In genomic region chr19:25111591-25112233, GRCm38 (mm10) we compare ENCODE assay signal across 21 mouse cellular contexts.
DNase-seq lines count a peak whose midpoint lies in the region; ATAC-seq and TF ChIP-seq lines count a peak whose summit lies in the region.
"Had no signal": no experiment of that assay in that cellular context is flagged by ENCODE, and none has a peak within 500 bp of the region (broad histone marks: within the 10 kb centered on the region; RNA-seq: fewer than 3 reads in every experiment).

No protein-coding gene starts in this region.

- peaks cover 9% of the 10 kb centered on the region; the same call in 1 of the 2 replicates for H3K4me1 ChIP-seq in heart, embryonic 11.5 days (ENCODE audit: control insufficient read depth, insufficient read depth, low read length)
- no peaks in the 10 kb centered on the region for H3K4me1 ChIP-seq in intestine, postnatal 0 days (replicated peaks; ENCODE audit: control insufficient read depth, insufficient read depth, low read length)
- no peaks in the 10 kb centered on the region for H3K4me1 ChIP-seq in intestine, embryonic 16.5 days (ENCODE audit: control insufficient read depth, insufficient read depth, low read length)
- H3K4me1 ChIP-seq in midbrain, embryonic 10.5 days = peaks cover 6% of the 10 kb centered on the region
- no peaks in the 10 kb centered on the region for H3K4me1 ChIP-seq in midbrain, embryonic 13.5 days (replicated peaks)
- no peaks in the 10 kb centered on the region for H3K4me1 ChIP-seq in liver, postnatal 0 days (ENCODE audit: insufficient read depth)
- H3K4me1 ChIP-seq: forebrain, embryonic 12.5 days; neural tube, embryonic 15.5 days had no signal

- no peak for TF ChIP-seq EP300 in liver, postnatal 0 days (IDR thresholded peaks at IDR 0.05; ENCODE audit: low read depth)

- no peaks in the 10 kb centered on the region for H3K36me3 ChIP-seq in heart, embryonic 11.5 days (ENCODE audit: control insufficient read depth, insufficient read depth, low read length)
- H3K36me3 ChIP-seq in intestine, postnatal 0 days (ENCODE audit: control insufficient read depth, insufficient read depth) = no peaks in the 10 kb centered on the region
- H3K36me3 ChIP-seq in intestine, embryonic 16.5 days (ENCODE audit: control insufficient read depth, insufficient read depth, low read length) = no peaks in the 10 kb centered on the region
- no peaks in the 10 kb centered on the region for H3K36me3 ChIP-seq in midbrain, embryonic 10.5 days
- H3K36me3 ChIP-seq in midbrain, embryonic 13.5 days = no peaks in the 10 kb centered on the region
- H3K36me3 ChIP-seq in liver, postnatal 0 days (replicated peaks; ENCODE audit: insufficient read depth, low read length) = peaks cover 4% of the 10 kb centered on the region
- H3K36me3 ChIP-seq: forebrain, embryonic 12.5 days; G1E; neural tube, embryonic 15.5 days had no signal

- H3K27ac ChIP-seq in heart, embryonic 11.5 days (ENCODE audit: low read depth, low read length) = no peak overlapping the region
- no peak overlapping the region for H3K27ac ChIP-seq in intestine, postnatal 0 days (ENCODE audit: low read depth, low read length)
- no peak overlapping the region for H3K27ac ChIP-seq in intestine, embryonic 16.5 days (ENCODE audit: low read length)
- H3K27ac ChIP-seq in midbrain, embryonic 10.5 days (replicated peaks) = peak overlapping the region; percentile 33; the same call in 1 of the 2 replicates
- H3K27ac ChIP-seq in midbrain, embryonic 13.5 days = no peak overlapping the region
- no peak overlapping the region for H3K27ac ChIP-seq in liver, postnatal 0 days (ENCODE audit: low read depth)
- H3K27ac ChIP-seq: forebrain, embryonic 12.5 days; layer of hippocampus, adult 2 months; liver, embryonic 14.5 days; neural tube, embryonic 15.5 days had no signal

- H3K4me3 ChIP-seq in heart, embryonic 11.5 days (ENCODE audit: low read depth, low read length) = no peak overlapping the region
- H3K4me3 ChIP-seq in intestine, postnatal 0 days (ENCODE audit: low read depth, low read length) = no peak overlapping the region
- H3K4me3 ChIP-seq in intestine, embryonic 16.5 days (ENCODE audit: low read length) = no peak overlapping the region
- H3K4me3 ChIP-seq in midbrain, embryonic 10.5 days = no peak overlapping the region
- H3K4me3 ChIP-seq in midbrain, embryonic 13.5 days (replicated peaks) = no peak overlapping the region
- no peak overlapping the region for H3K4me3 ChIP-seq in liver, postnatal 0 days (ENCODE audit: low read depth, low read length)
- H3K4me3 ChIP-seq: forebrain, embryonic 12.5 days; layer of hippocampus, adult 2 months; myocyte; neural tube, embryonic 15.5 days had no signal

- H3K9ac ChIP-seq in heart, embryonic 11.5 days (ENCODE audit: low read depth, low read length) = no peak overlapping the region
- H3K9ac ChIP-seq in intestine, postnatal 0 days (ENCODE audit: low read depth, low read length) = no peak overlapping the region
- no peak overlapping the region for H3K9ac ChIP-seq in intestine, embryonic 16.5 days (ENCODE audit: low read depth, low read length)
- no peak overlapping the region for H3K9ac ChIP-seq in midbrain, embryonic 13.5 days (replicated peaks)
- H3K9ac ChIP-seq in liver, postnatal 0 days (replicated peaks) = no peak overlapping the region
- H3K9ac ChIP-seq: forebrain, embryonic 12.5 days; liver, embryonic 14.5 days; neural tube, embryonic 15.5 days had no signal

- no peaks in the 10 kb centered on the region for H3K9me3 ChIP-seq in heart, embryonic 11.5 days (replicated peaks; ENCODE audit: control insufficient read depth, low read length)
- no peaks in the 10 kb centered on the region for H3K9me3 ChIP-seq in intestine, postnatal 0 days (ENCODE audit: control insufficient read depth)
- no peaks in the 10 kb centered on the region for H3K9me3 ChIP-seq in intestine, embryonic 16.5 days (ENCODE audit: control insufficient read depth, low read length)
- no peaks in the 10 kb centered on the region for H3K9me3 ChIP-seq in midbrain, embryonic 10.5 days (replicated peaks)
- H3K9me3 ChIP-seq in midbrain, embryonic 13.5 days = no peaks in the 10 kb centered on the region
- H3K9me3 ChIP-seq in liver, postnatal 0 days (ENCODE audit: low read length) = no peaks in the 10 kb centered on the region
- H3K9me3 ChIP-seq: forebrain, embryonic 12.5 days; neural tube, embryonic 15.5 days had no signal

- ATAC-seq in heart, embryonic 11.5 days (replicated peaks; ENCODE audit: insufficient number of reproducible peaks, low FRiP score, low TSS enrichment) = no peak
- ATAC-seq in intestine, postnatal 0 days = peak; percentile 25; the same call in 1 of the 2 replicates
- ATAC-seq in intestine, embryonic 16.5 days = no peak; the same call in 1 of the 2 replicates
- no peak for ATAC-seq in midbrain, embryonic 13.5 days
- ATAC-seq in liver, postnatal 0 days = no peak
- ATAC-seq: CD4-positive, CD25-positive, alpha-beta regulatory T cell, adult 4 months had no signal

- intact Hi-C loops in heart, postnatal 10 days (cut with DNase I) = no loop called here

- H3K27me3 ChIP-seq in heart, embryonic 11.5 days (ENCODE audit: control insufficient read depth, insufficient read depth, low read length) = no peaks in the 10 kb centered on the region
- H3K27me3 ChIP-seq in intestine, postnatal 0 days (replicated peaks; ENCODE audit: control insufficient read depth, insufficient read depth, low read length) = no peaks in the 10 kb centered on the region
- no peaks in the 10 kb centered on the region for H3K27me3 ChIP-seq in intestine, embryonic 16.5 days (replicated peaks; ENCODE audit: control insufficient read depth, insufficient read depth, low read length)
- no peaks in the 10 kb centered on the region for H3K27me3 ChIP-seq in midbrain, embryonic 10.5 days (ENCODE audit: low read depth, poor library complexity, severe bottlenecking)
- peaks cover 1% of the 10 kb centered on the region; the same call in 1 of the 2 replicates for H3K27me3 ChIP-seq in midbrain, embryonic 13.5 days
- H3K27me3 ChIP-seq in liver, postnatal 0 days (ENCODE audit: insufficient read depth, low read length) = no peaks in the 10 kb centered on the region
- H3K27me3 ChIP-seq: neural tube, embryonic 15.5 days had no signal

- H3K4me2 ChIP-seq in heart, embryonic 11.5 days = peak overlapping the region; percentile 11
- H3K4me2 ChIP-seq in intestine, postnatal 0 days (replicated peaks; ENCODE audit: low read depth) = no peak overlapping the region
- no peak overlapping the region for H3K4me2 ChIP-seq in intestine, embryonic 16.5 days (ENCODE audit: low read depth, low read length)
- H3K4me2 ChIP-seq in midbrain, embryonic 13.5 days (replicated peaks) = no peak overlapping the region
- peak overlapping the region; percentile 48 for H3K4me2 ChIP-seq in liver, postnatal 0 days (ENCODE audit: low read depth, low read length)
- H3K4me2 ChIP-seq: forebrain, embryonic 12.5 days; neural tube, embryonic 15.5 days had no signal

- TF ChIP-seq CTCF in intestine, postnatal 0 days (IDR thresholded peaks at IDR 0.05; ENCODE audit: low read depth) = no peak
- TF ChIP-seq CTCF in liver, postnatal 0 days (IDR thresholded peaks at IDR 0.05; ENCODE audit: low read depth) = no peak

- 53% methylated on average over 18 of the region's 18 CpGs for WGBS in heart, embryonic 11.5 days (ENCODE audit: insufficient replicate concordance)
- 66% methylated on average over 18 of the region's 18 CpGs for WGBS in intestine, postnatal 0 days
- WGBS in intestine, embryonic 16.5 days = 68% methylated on average over 18 of the region's 18 CpGs
- 60% methylated on average over 18 of the region's 18 CpGs for WGBS in midbrain, embryonic 10.5 days
- 60% methylated on average over 18 of the region's 18 CpGs for whole genome bisulfite sequencing in midbrain, embryonic 13.5 days
- 64% methylated on average over 18 of the region's 18 CpGs for WGBS in liver, postnatal 0 days (ENCODE audit: insufficient replicate concordance)

- DNase-seq in heart, postnatal 10 days = no peak
- no peak for DNase-seq in midbrain, embryonic 10.5 days (ENCODE audit: low spot score)
- DNase-seq in liver, postnatal 0 days = no peak
- no peak for DNase-seq in thymus, postnatal 36 days
- DNase-seq: adrenal gland, adult 8-10 months; cerebellum, adult 18-20 months; cerebellum, postnatal 36 days; gastrocnemius, postnatal 25 days; left cerebral cortex, postnatal 4 days; lung, postnatal 14 days had no signal

Comparison
In these comparisons a context has a peak if more than half of its experiments do, and no peak if none do; other contexts are left out.
1. H3K4me2 ChIP-seq: peak in heart, embryonic 11.5 days (single experiment) and liver, postnatal 0 days (single experiment); none in intestine, postnatal 0 days (single experiment), intestine, embryonic 16.5 days (single experiment) and midbrain, embryonic 13.5 days (single experiment).